Mouse (Mus musculus) gastrocnemius, postnatal 36 days (tissue): ENCODE measurements around the gene Plau. TPM values are rescaled to one million over a fixed set of nuclear protein-coding genes. Genes with fewer than 3 reads are reported as not detected.

Experiments
- DNase-seq, 2 experiments: peaks; one replicate each; pipeline ENCODE4 v3.0.0; 2022
- intact Hi-C: fragments of 180-260 bp; cut with DNase I; formaldehyde crosslinking; loops from one replicate; pipeline ENCODE4 v1.15.1; 2025
- long read RNA-seq, 2 experiments: library from polyadenylated mRNA; stranded (forward); transcript quantifications; one replicate each; pipeline ENCODE4 v2.0.0; 2021
- total RNA-seq, 2 experiments: library from RNA; stranded (reverse); gene quantifications; 2 replicates each; pipeline ENCODE4 v1.2.3; 2021

The Plau gene
- 10 to 100 TPM; 23.9 to 25.3 TPM for total RNA-seq
- long read RNA-seq, experiment 1, partial matches to known transcripts: 0 of 3 reads
- long read RNA-seq, experiment 1, other reads (novel, unspliced or antisense): 3 of 3 reads
- long read RNA-seq, experiment 2, partial matches to known transcripts: 0 of 4 reads
- long read RNA-seq, experiment 2, other reads (novel, unspliced or antisense): 4 of 4 reads

GRCm38 (mm10) chr14:20836171-20836904 is at the start of gene Plau:
TSS of gene Plau (plus strand) at chr14:20836660.
- intact Hi-C loops: no loop called here

GRCm38 (mm10) chr14:20788151-20788550 is 48.3 kb upstream of the Plau start:
- peak in 1 of 2 experiments; percentile 50 for DNase-seq
- intact Hi-C loops: no loop called here

More at GRCm38 (mm10) chr14:20836171-20836904, at the start of gene Plau:
- DNase-seq: peak; percentile 82 to 87

- intact Hi-C loops: no loop called here
- DNase-seq: no peak
Measured at GRCm38 (mm10) chr14:20789593-20789992, 46.9 kb upstream of the Plau start.

GRCm38 (mm10) chr14:20790445-20790844 is 46.0 kb upstream of the Plau start:
- DNase-seq: no peak
- intact Hi-C loops: no loop called here

GRCm38 (mm10) chr14:20790996-20791395 is 45.5 kb upstream of the Plau start:
- intact Hi-C loops: no loop called here
- no peak for DNase-seq

- intact Hi-C loops: no loop called here
- no peak for DNase-seq
Measured at GRCm38 (mm10) chr14:20791511-20792242, 44.8 kb upstream of the Plau start.

- no peak for DNase-seq
- intact Hi-C loops: no loop called here
Measured at GRCm38 (mm10) chr14:20792243-20792921, 44.1 kb upstream of the Plau start.

GRCm38 (mm10) chr14:20792922-20793757 is 43.3 kb upstream of the Plau start:
- no peak for DNase-seq
- intact Hi-C loops: no loop called here

GRCm38 (mm10) chr14:20793758-20794531 is 42.5 kb upstream of the Plau start, which contains the start of gene Camk2g:
TSS of gene Camk2g (minus strand) at chr14:20794088.
- intact Hi-C loops: no loop called here
- peak; percentile 77 to 82 for DNase-seq

GRCm38 (mm10) chr14:20794589-20794988 is 41.9 kb upstream of the Plau start:
- intact Hi-C loops: no loop called here
- no peak for DNase-seq

GRCm38 (mm10) chr14:20795423-20796152 is 40.9 kb upstream of the Plau start:
- intact Hi-C loops: no loop called here
- no peak for DNase-seq

- intact Hi-C loops: no loop called here
- no peak for DNase-seq
Measured at GRCm38 (mm10) chr14:20796170-20796569, 40.3 kb upstream of the Plau start.

GRCm38 (mm10) chr14:20796643-20797042 is 39.8 kb upstream of the Plau start:
- DNase-seq: no peak
- intact Hi-C loops: no loop called here

GRCm38 (mm10) chr14:20798300-20798699 is 38.2 kb upstream of the Plau start:
- DNase-seq: no peak
- intact Hi-C loops: loop anchor here (1.0 kb wide), 1 partner anchor 33 kb away; no protein-coding TSS in a partner anchor

GRCm38 (mm10) chr14:20798761-20799160 is 37.7 kb upstream of the Plau start:
- peak; percentile 88 for DNase-seq
- intact Hi-C loops: loop anchor here (1.0 kb wide), 1 partner anchor 33 kb away; no protein-coding TSS in a partner anchor

- no peak for DNase-seq
- intact Hi-C loops: loop anchor here (5.0 to 10.0 kb wide), 2 partner anchors 194 to 312 kb away; no protein-coding TSS in a partner anchor
Measured at GRCm38 (mm10) chr14:20802926-20803605, 33.4 kb upstream of the Plau start.

GRCm38 (mm10) chr14:20803606-20803938 is 32.9 kb upstream of the Plau start:
- peak in 1 of 2 experiments; percentile 69 for DNase-seq
- intact Hi-C loops: loop anchor here (5.0 to 10.0 kb wide), 2 partner anchors 194 to 311 kb away; no protein-coding TSS in a partner anchor

GRCm38 (mm10) chr14:20804481-20804880 is 32.0 kb upstream of the Plau start:
- intact Hi-C loops: loop anchor here (1.0 to 10.0 kb wide), 3 partner anchors 69 to 310 kb away; no protein-coding TSS in a partner anchor
- no peak for DNase-seq
